Mouse (Mus musculus) MEL (cell line): ENCODE measurements around the gene Opa3. TPM values are rescaled to one million over a fixed set of nuclear protein-coding genes. Genes with fewer than 3 reads are reported as not detected.

Experiments used
- DNase-seq: peaks from one replicate; pipeline ENCODE4 v3.0.0; 2011; ENCODE audit warnings: low read depth, low spot score
- H3K27ac ChIP-seq: 2 replicates; pipeline ENCODE4 v1.5.1; 2012; ENCODE audit warnings: low read depth, mild to moderate bottlenecking, control low read depth, low read length, moderate library complexity; ENCODE audit not compliant: control insufficient read depth
- H3K27me3 ChIP-seq, 2 experiments: fragments of 150-350 bp in 1 of 2; sonication (generic) in 1 of 2; 2 replicates each; pipeline ENCODE4 v1.6.1; 2012; ENCODE audit warnings: low read length in 2 of 2, mild to moderate bottlenecking in 2 of 2, improper control_type of control experiment in 1 of 2, moderate library complexity in 1 of 2; ENCODE audit not compliant: insufficient read depth in 2 of 2, control insufficient read depth in 1 of 2
- H3K36me3 ChIP-seq, 2 experiments: 2 replicates each; pipeline ENCODE4 v1.6.1; 2012 to 2014; ENCODE audit warnings: low read length in 2 of 2, improper control_type of control experiment in 1 of 2, inconsistent platforms in 1 of 2, mild to moderate bottlenecking in 1 of 2; ENCODE audit not compliant: insufficient read depth in 2 of 2, control insufficient read depth in 1 of 2
- H3K4me1 ChIP-seq, 2 experiments: fragments of 150-350 bp in 1 of 2; sonication (generic) in 1 of 2; 2 replicates each; pipeline ENCODE4 v1.6.1; 2012; ENCODE audit warnings: low read length in 2 of 2, improper control_type of control experiment in 1 of 2, mild to moderate bottlenecking in 1 of 2; ENCODE audit not compliant: insufficient read depth in 2 of 2, control insufficient read depth in 1 of 2
- H3K4me3 ChIP-seq, 2 experiments: fragments of 150-350 bp in 1 of 2; sonication (generic) in 1 of 2; 2 replicates each; pipeline ENCODE4 v1.5.1; 2012; ENCODE audit warnings: low read depth in 2 of 2, low read length in 2 of 2, mild to moderate bottlenecking in 2 of 2, moderate library complexity in 2 of 2, control low read depth in 1 of 2, improper control_type of control experiment in 1 of 2; ENCODE audit not compliant: control insufficient read depth in 1 of 2, insufficient read depth in 1 of 2
- H3K79me2 ChIP-seq: 2 replicates; pipeline ENCODE4 v1.6.1; 2012; ENCODE audit warnings: mild to moderate bottlenecking, low read length, moderate library complexity; ENCODE audit not compliant: control insufficient read depth, poor library complexity, insufficient read depth
- H3K9ac ChIP-seq: 2 replicates; pipeline ENCODE4 v1.6.1; 2012; ENCODE audit warnings: low read depth, mild to moderate bottlenecking, control low read depth, low read length, moderate library complexity; ENCODE audit not compliant: control insufficient read depth, poor library complexity, severe bottlenecking
- H3K9me3 ChIP-seq: fragments of 150-350 bp; sonication (generic); replicated peaks from 2 replicates; pipeline ENCODE4 v1.6.1; 2012; ENCODE audit warnings: mild to moderate bottlenecking, low read length, improper control_type of control experiment, moderate library complexity; ENCODE audit not compliant: insufficient read depth
- CHD1 ChIP-seq: IDR thresholded peaks from 2 replicates; pipeline ENCODE4 v1.6.1; 2012; ENCODE audit warnings: low read depth, mild to moderate bottlenecking, inconsistent platforms, low read length, improper control_type of control experiment
- CTCF ChIP-seq, 3 experiments: IDR thresholded peaks in 2 of 3; conservative IDR thresholded peaks in 1 of 3; 2 replicates each; pipeline ENCODE4 v1.5.1; 2011 to 2012; ENCODE audit warnings: low read length in 3 of 3, low read depth in 2 of 3, mild to moderate bottlenecking in 2 of 3, improper control_type of control experiment in 1 of 3, inconsistent platforms in 1 of 3, mixed read lengths in 1 of 3, moderate library complexity in 1 of 3; ENCODE audit not compliant: control insufficient read depth in 1 of 3, insufficient read depth in 1 of 3, poor library complexity in 1 of 3, severe bottlenecking in 1 of 3
- GATA1 ChIP-seq: IDR thresholded peaks from 2 replicates; pipeline ENCODE4 v1.6.1; 2011; ENCODE audit warnings: low read depth, low read length, improper control_type of control experiment
- HCFC1 ChIP-seq: IDR thresholded peaks from 2 replicates; pipeline ENCODE4 v1.6.1; 2012; ENCODE audit warnings: low read depth, mild to moderate bottlenecking, inconsistent platforms, low read length, improper control_type of control experiment, moderate library complexity
- KAT2A ChIP-seq: conservative IDR thresholded peaks from 2 replicates; pipeline ENCODE4 v1.6.1; 2012; ENCODE audit warnings: low read depth, low read length, improper control_type of control experiment, inconsistent platforms
- MAZ ChIP-seq: IDR thresholded peaks from 2 replicates; pipeline ENCODE4 v1.6.1; 2012; ENCODE audit warnings: low read depth, mild to moderate bottlenecking, inconsistent platforms, low read length, improper control_type of control experiment
- MXI1 ChIP-seq: IDR thresholded peaks from 2 replicates; pipeline ENCODE4 v1.6.1; 2011; ENCODE audit warnings: mild to moderate bottlenecking, low read depth, low read length, improper control_type of control experiment
- NRF1 ChIP-seq: IDR thresholded peaks from 2 replicates; pipeline ENCODE4 v1.6.1; 2014; ENCODE audit warnings: low read depth, mild to moderate bottlenecking, inconsistent platforms, low read length, improper control_type of control experiment, moderate library complexity; ENCODE audit not compliant: poor library complexity, insufficient read depth, severe bottlenecking
- POLR2A ChIP-seq, 2 experiments: IDR thresholded peaks; 2 replicates each; pipeline ENCODE4 v1.6.1; 2011 to 2012; ENCODE audit warnings: low read length in 2 of 2, mild to moderate bottlenecking in 2 of 2, control low read depth in 1 of 2, improper control_type of control experiment in 1 of 2, low read depth in 1 of 2, moderate library complexity in 1 of 2; ENCODE audit not compliant: control insufficient read depth in 1 of 2, insufficient read depth in 1 of 2, poor library complexity in 1 of 2
- RAD21 ChIP-seq: IDR thresholded peaks from 2 replicates; pipeline ENCODE4 v1.6.1; 2011; ENCODE audit warnings: mild to moderate bottlenecking, low read depth, low read length, improper control_type of control experiment
- RCOR1 ChIP-seq: IDR thresholded peaks from 2 replicates; pipeline ENCODE4 v1.6.1; 2012; ENCODE audit warnings: low read depth, mild to moderate bottlenecking, inconsistent platforms, low read length, improper control_type of control experiment
- SMC3 ChIP-seq: IDR thresholded peaks from 2 replicates; pipeline ENCODE4 v1.6.1; 2011; ENCODE audit warnings: low read depth, low read length, improper control_type of control experiment
- TAL1 ChIP-seq: IDR thresholded peaks from 2 replicates; pipeline ENCODE4 v1.6.1; 2012; ENCODE audit warnings: mild to moderate bottlenecking, inconsistent platforms, low read length, moderate library complexity, mixed read lengths
- UBTF ChIP-seq: IDR thresholded peaks from 2 replicates; pipeline ENCODE4 v1.6.1; 2012; ENCODE audit warnings: low read depth, mild to moderate bottlenecking, inconsistent platforms, low read length, improper control_type of control experiment, moderate library complexity, borderline replicate concordance; ENCODE audit not compliant: insufficient read depth
- USF2 ChIP-seq, 2 experiments: IDR thresholded peaks; 2 replicates each; pipeline ENCODE4 v1.6.1; 2011 to 2012; ENCODE audit warnings: improper control_type of control experiment in 2 of 2, low read length in 2 of 2, borderline replicate concordance in 1 of 2, inconsistent platforms in 1 of 2, low read depth in 1 of 2, mild to moderate bottlenecking in 1 of 2; ENCODE audit not compliant: insufficient read depth in 1 of 2
- ZC3H11A ChIP-seq: IDR thresholded peaks from 2 replicates; pipeline ENCODE4 v1.6.1; 2012; ENCODE audit warnings: low read depth, mild to moderate bottlenecking, inconsistent platforms, low read length, improper control_type of control experiment
- ZNF384 ChIP-seq: IDR thresholded peaks from 2 replicates; pipeline ENCODE4 v1.6.1; 2012; ENCODE audit warnings: low read depth, mild to moderate bottlenecking, inconsistent platforms, low read length, improper control_type of control experiment
- polyA plus RNA-seq, 2 experiments: library from polyadenylated mRNA; stranded (reverse) in 1 of 2; unstranded in 1 of 2; fragments of >175 nt in 1 of 2; fragments of >200 nt in 1 of 2; gene quantifications; 2 replicates each; pipeline versions ENCODE4 v1.2.1 to v1.2.4; 2012; ENCODE audit warnings: low replicate concordance in 2 of 2, low read depth in 1 of 2; ENCODE audit not compliant: insufficient read length in 2 of 2, insufficient read depth in 1 of 2, missing spikeins in 1 of 2
- total RNA-seq: library from RNA; depleted of rRNA; stranded (reverse); fragments of 300-350 nt; gene quantifications from 2 replicates; pipeline ENCODE4 v1.2.3, GENCODE M21; 2012

The Opa3 gene
- total and polyA plus RNA-seq, 3 experiments = 18.5 to 85.4 (median 37.2) TPM

- Histone ChIP-seq H3K9ac (no peak overlapping the region), H3K4me1 (peaks cover 0 to 4% of the 10 kb centered on the region in 2 experiments; a peak in 1 of 4 replicates), H3K36me3 (no peaks in the 10 kb centered on the region), H3K9me3 (no peaks in the 10 kb centered on the region), H3K4me3 (no peak overlapping the region), H3K27ac (no peak overlapping the region), H3K27me3 (no peaks in the 10 kb centered on the region), H3K79me2 (peaks cover under 1% of the 10 kb centered on the region; the same call in 1 of the 2 replicates)
- DNase-seq = peak; percentile 84
- peak; percentile 93 for TF ChIP-seq RAD21
- TF ChIP-seq RCOR1 = no peak
- TF ChIP-seq SMC3 = peak; percentile 91
- peak; percentile 79 to 92 (median 87) for TF ChIP-seq CTCF (IDR thresholded peaks at IDR 0.05 in 2 of 3, conservative IDR thresholded peaks at IDR 0.05 in 1 of 3; ENCODE audit: control insufficient read depth in 1 of 3, insufficient read depth in 1 of 3, low read depth in 2 of 3, low read length in 3 of 3, poor library complexity in 1 of 3, severe bottlenecking in 1 of 3)
- TF ChIP-seq ZC3H11A = peak; percentile 94
Measured at GRCm38 (mm10) chr7:19276253-19276652, 48.1 kb downstream of the Opa3 start.

- no peak for DNase-seq
- no peak overlapping the region for H3K27ac ChIP-seq
- H3K4me3 ChIP-seq = no peak overlapping the region
- no peak overlapping the region for H3K9ac ChIP-seq
- 0 out of 4 replicates have a peak, but pooled peaks cover 0 to 4% of the 10 kb centered on the region in 2 experiments for H3K4me1 ChIP-seq
- TF ChIP-seq ZNF384 (no peak), CTCF (IDR thresholded peaks at IDR 0.05 in 2 of 3, conservative IDR thresholded peaks at IDR 0.05 in 1 of 3; ENCODE audit: control insufficient read depth in 1 of 3, insufficient read depth in 1 of 3, low read depth in 2 of 3, low read length in 3 of 3, poor library complexity in 1 of 3, severe bottlenecking in 1 of 3) (no peak), TAL1 (no peak), SMC3 (no peak), UBTF (no peak), MAZ (no peak), KAT2A (no peak), RAD21 (no peak), POLR2A (IDR thresholded peaks at IDR 0.05; ENCODE audit: control insufficient read depth in 1 of 2, insufficient read depth in 1 of 2, low read depth in 1 of 2, low read length in 2 of 2, poor library complexity in 1 of 2) (no peak), GATA1 (no peak), HCFC1 (no peak), MXI1 (no peak), USF2 (IDR thresholded peaks at IDR 0.05; ENCODE audit: borderline replicate concordance in 1 of 2, insufficient read depth in 1 of 2, low read depth in 1 of 2, low read length in 2 of 2) (no peak), NRF1 (no peak), CHD1 (no peak)
- no peaks in the 10 kb centered on the region for H3K27me3 ChIP-seq
- no peaks in the 10 kb centered on the region for H3K9me3 ChIP-seq
- H3K79me2 ChIP-seq = no peaks in the 10 kb centered on the region
- H3K36me3 ChIP-seq = no peaks in the 10 kb centered on the region
Measured at GRCm38 (mm10) chr7:19279052-19279451, 50.9 kb downstream of the Opa3 start.
